In the genomic region with DNA sequence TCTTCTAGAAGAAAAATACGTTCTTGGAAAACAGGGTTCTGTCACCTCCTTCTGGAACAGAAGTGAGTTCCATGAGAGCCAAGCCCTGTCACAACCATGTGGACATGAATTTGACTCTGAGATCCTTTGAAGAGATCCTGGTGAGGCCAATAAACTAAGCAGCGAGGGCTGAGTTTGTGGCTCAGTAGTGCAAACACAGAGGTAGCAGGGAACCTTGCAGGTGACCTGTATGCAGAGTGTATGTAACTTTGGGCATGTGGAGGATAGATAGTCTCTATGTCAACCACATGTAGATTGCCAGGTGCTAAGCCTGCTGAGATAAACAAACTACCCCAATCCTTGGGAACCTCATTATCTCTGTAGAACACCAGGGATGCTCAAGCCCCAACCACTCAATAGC, we compare ENCODE assay signal across 19 mouse cellular contexts.
A peak's percentile ranks its signal among the peaks of the same experiment; 100 is the strongest.
DNase-seq lines count a peak whose midpoint lies in the region; ATAC-seq and TF ChIP-seq lines count a peak whose summit lies in the region.
"Had no signal": no experiment of that assay in that cellular context is flagged by ENCODE, and none has a peak within 500 bp of the region (broad histone marks: within the 10 kb centered on the region; RNA-seq: fewer than 3 reads in every experiment).

No protein-coding gene starts in this region.

- TF ChIP-seq CTCF in midbrain, postnatal 0 days (IDR thresholded peaks at IDR 0.05), result no peak

- WGBS in midbrain, embryonic 11.5 days, result 85% methylated on average over 2 of the region's 2 CpGs
- 91% methylated on average over 2 of the region's 2 CpGs for WGBS in midbrain, postnatal 0 days

- H3K4me3 ChIP-seq in midbrain, embryonic 11.5 days (ENCODE audit: low read depth, low read length), result no peak overlapping the region
- H3K4me3 ChIP-seq in midbrain, postnatal 0 days (ENCODE audit: low read depth, low read length), result no peak overlapping the region

- H3K9ac ChIP-seq in midbrain, embryonic 11.5 days (ENCODE audit: low read length), result no peak overlapping the region
- no peak overlapping the region for H3K9ac ChIP-seq in midbrain, postnatal 0 days (replicated peaks; ENCODE audit: low read length, poor library complexity, severe bottlenecking)

- H3K27ac ChIP-seq in midbrain, embryonic 11.5 days (ENCODE audit: low read depth, low read length), result no peak overlapping the region
- H3K27ac ChIP-seq in midbrain, postnatal 0 days (ENCODE audit: low read depth, low read length), result no peak overlapping the region

- intact Hi-C loops in heart, postnatal 10 days (cut with DNase I), result no loop called here

- no peaks in the 10 kb centered on the region for H3K4me1 ChIP-seq in midbrain, embryonic 11.5 days (ENCODE audit: control insufficient read depth, insufficient read depth, low read length)
- no peaks in the 10 kb centered on the region for H3K4me1 ChIP-seq in midbrain, postnatal 0 days (ENCODE audit: insufficient read depth, low read length)

- no peaks in the 10 kb centered on the region for H3K27me3 ChIP-seq in midbrain, embryonic 11.5 days (ENCODE audit: control insufficient read depth, insufficient read depth, low read length)
- no peaks in the 10 kb centered on the region for H3K27me3 ChIP-seq in midbrain, postnatal 0 days (ENCODE audit: insufficient read depth, low read length)
- H3K27me3 ChIP-seq: CH12.LX, Patski had no signal

- H3K36me3 ChIP-seq in midbrain, embryonic 11.5 days (ENCODE audit: control insufficient read depth, insufficient read depth, low read length), result no peaks in the 10 kb centered on the region
- no peaks in the 10 kb centered on the region for H3K36me3 ChIP-seq in midbrain, postnatal 0 days (ENCODE audit: insufficient read depth, low read length)
- H3K36me3 ChIP-seq: G1E had no signal

- H3K9me3 ChIP-seq in midbrain, embryonic 11.5 days (ENCODE audit: control insufficient read depth, low read length), result no peaks in the 10 kb centered on the region
- H3K9me3 ChIP-seq in midbrain, postnatal 0 days (ENCODE audit: low read length), result no peaks in the 10 kb centered on the region

- no peak overlapping the region for H3K4me2 ChIP-seq in midbrain, embryonic 11.5 days
- H3K4me2 ChIP-seq in midbrain, postnatal 0 days (ENCODE audit: low read depth, low read length, poor library complexity, severe bottlenecking), result no peak overlapping the region

- DNase-seq in heart, adult 11 months, result peak; percentile 66
- no peak for DNase-seq in heart, postnatal 10 days
- peak; percentile 51 for DNase-seq in midbrain, embryonic 11.5 days (ENCODE audit: low spot score, missing footprints)
- no peak for DNase-seq in midbrain, postnatal 0 days (ENCODE audit: low spot score)
- DNase-seq: adrenal gland, adult 2 months; adrenal gland, adult 8-10 months; adrenal gland, postnatal 10 days; adrenal gland, postnatal 14 days; adrenal gland, postnatal 25 days; adrenal gland, postnatal 36 days; B cell, adult 2 months; cerebellum, adult 11 months; cerebellum, adult 11-12 months; cerebellum, adult 18-20 months had no signal

- no peak for ATAC-seq in midbrain, embryonic 11.5 days (ENCODE audit: low FRiP score)
- no peak for ATAC-seq in midbrain, postnatal 0 days (ENCODE audit: low FRiP score)
- ATAC-seq: activated CD4-positive, CD25-positive, alpha-beta regulatory T cell, adult 4 months; CD4-positive, CD25-positive, alpha-beta regulatory T cell, adult 4 months; Patski had no signal

Comparison
In these comparisons a context has a peak if more than half of its experiments do, and no peak if none do; other contexts are left out.
1. DNase-seq: peak in heart, adult 11 months (single experiment) and midbrain, embryonic 11.5 days (single experiment); none in heart, postnatal 10 days (0 of 2) and midbrain, postnatal 0 days (single experiment).